Mouse (Mus musculus) intestine, postnatal 0 days (tissue): ENCODE results near the gene Lrrc8a. TPM values are rescaled to one million over a fixed set of nuclear protein-coding genes. Genes with fewer than 3 reads are reported as not detected.

Experiments
- ATAC-seq: fragments of 200-750 bp; cut with Nextera tagmentation; 2 replicates; pipeline ENCODE4 v1.8.0; 2017; ENCODE audit warnings: mild to moderate bottlenecking, moderate TSS enrichment, moderate library complexity
- H3K27ac ChIP-seq: fragments of 300-500 bp; sonication (generic); 2 replicates; pipeline ENCODE4 v1.5.1; 2014; ENCODE audit warnings: mild to moderate bottlenecking, low read depth, low read length, moderate library complexity
- H3K27me3 ChIP-seq: fragments of 300-500 bp; sonication (generic); replicated peaks from 2 replicates; pipeline ENCODE4 v1.6.1; 2014; ENCODE audit warnings: low read length, mixed read lengths; ENCODE audit not compliant: control insufficient read depth, insufficient read depth
- H3K36me3 ChIP-seq: fragments of 300-500 bp; sonication (generic); 2 replicates; pipeline ENCODE4 v1.6.1; 2014; ENCODE audit warnings: mild to moderate bottlenecking, moderate library complexity; ENCODE audit not compliant: control insufficient read depth, insufficient read depth
- H3K4me1 ChIP-seq: fragments of 300-500 bp; sonication (generic); replicated peaks from 2 replicates; pipeline ENCODE4 v1.6.1; 2014; ENCODE audit warnings: antibody characterized with exemption, low read length, mixed read lengths; ENCODE audit not compliant: control insufficient read depth, insufficient read depth
- H3K4me2 ChIP-seq: fragments of 300-500 bp; sonication (generic); replicated peaks from 2 replicates; pipeline ENCODE4 v1.6.1; 2014; ENCODE audit warnings: low read depth, mild to moderate bottlenecking, moderate library complexity
- H3K4me3 ChIP-seq: fragments of 300-500 bp; sonication (generic); 2 replicates; pipeline ENCODE4 v1.5.1; 2014; ENCODE audit warnings: low read depth, low read length
- H3K9ac ChIP-seq: fragments of 300-500 bp; sonication (generic); 2 replicates; pipeline ENCODE4 v1.6.1; 2014; ENCODE audit warnings: mild to moderate bottlenecking, low read depth, low read length
- H3K9me3 ChIP-seq: fragments of 300-500 bp; sonication (generic); 2 replicates; pipeline ENCODE4 v1.6.1; 2016; ENCODE audit warnings: mixed run types; ENCODE audit not compliant: control insufficient read depth
- CTCF ChIP-seq: sonication (generic); IDR thresholded peaks from 2 replicates; pipeline ENCODE4 v1.5.1; 2016; ENCODE audit warnings: low read depth, mild to moderate bottlenecking, control low read depth, antibody characterized with exemption, moderate library complexity
- WGBS: fragments of 180-500 bp; shearing (Covaris S2); extraction: QIAGEN DNeasy Blood & Tissue Kit; methylation state at CpG from one replicate; pipeline ENCODE4 v1.1.7; 2014; 5-methylcytosine and 5-hydroxymethylcytosine counted together
- polyA plus RNA-seq: library from polyadenylated mRNA; unstranded; fragments of >200 nt; fragmentation: Nextera tagmentation; extraction: Ambion mirVana; gene quantifications from 2 replicates; pipeline ENCODE4 v1.2.1, GENCODE M21; 2015

Lrrc8a gene
- polyA plus RNA-seq, 1 experiment from 2014 or later: 40.5 TPM

DNA sequence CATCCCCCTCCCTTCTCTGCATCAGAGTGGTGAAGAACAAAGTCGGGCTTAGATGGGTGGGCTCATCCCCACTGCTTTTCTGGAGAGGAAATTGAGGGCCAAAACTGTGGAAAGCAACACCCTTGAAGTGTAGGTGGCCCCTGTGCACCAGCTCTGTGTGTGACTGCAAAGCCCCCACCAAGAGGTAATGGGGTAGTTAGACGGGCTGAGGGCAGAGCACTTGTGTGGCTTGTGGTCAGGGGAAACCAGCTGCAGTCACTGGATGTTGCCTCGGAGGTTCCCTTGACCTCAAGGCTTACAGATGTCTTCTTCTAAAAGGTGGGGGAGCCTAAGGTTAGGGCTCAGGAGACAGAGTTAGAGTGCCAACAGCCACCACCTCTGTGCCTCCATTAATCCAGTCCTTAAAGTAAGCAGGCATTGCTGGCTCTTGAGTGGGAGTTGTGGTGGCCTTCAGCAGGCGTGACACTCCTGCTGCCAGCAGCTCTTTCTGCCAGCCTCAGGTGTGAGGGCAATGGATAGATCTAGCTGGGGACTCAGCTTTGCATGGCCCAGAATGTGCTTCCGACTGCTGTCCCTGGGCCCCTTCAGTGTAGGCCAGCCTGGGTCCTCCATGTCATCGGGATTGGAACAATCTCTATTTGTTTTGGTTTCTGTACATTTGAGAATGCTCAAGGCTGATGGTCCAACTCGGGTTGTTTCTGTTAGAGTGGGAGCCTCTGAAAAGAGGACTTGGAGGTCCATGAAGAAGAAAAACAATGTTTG is 20.4 kb downstream of the Lrrc8a start:
- Histone ChIP-seq H3K4me3 (no peak overlapping the region), H3K27ac (no peak overlapping the region; the same call in 1 of the 2 replicates), H3K4me1 (0 out of 2 replicates have a peak, but pooled peaks cover under 1% of the 10 kb centered on the region), H3K4me2 (no peak overlapping the region), H3K36me3 (peaks cover 68% of the 10 kb centered on the region), H3K9ac (0 out of 2 replicates have a peak overlapping the region, but pooled peaks have one; percentile 17), H3K9me3 (no peaks in the 10 kb centered on the region), H3K27me3 (no peaks in the 10 kb centered on the region)
- ATAC-seq: no peak
- WGBS: 77% methylated on average over 7 of the region's 7 CpGs
- TF ChIP-seq CTCF: no peak

DNA sequence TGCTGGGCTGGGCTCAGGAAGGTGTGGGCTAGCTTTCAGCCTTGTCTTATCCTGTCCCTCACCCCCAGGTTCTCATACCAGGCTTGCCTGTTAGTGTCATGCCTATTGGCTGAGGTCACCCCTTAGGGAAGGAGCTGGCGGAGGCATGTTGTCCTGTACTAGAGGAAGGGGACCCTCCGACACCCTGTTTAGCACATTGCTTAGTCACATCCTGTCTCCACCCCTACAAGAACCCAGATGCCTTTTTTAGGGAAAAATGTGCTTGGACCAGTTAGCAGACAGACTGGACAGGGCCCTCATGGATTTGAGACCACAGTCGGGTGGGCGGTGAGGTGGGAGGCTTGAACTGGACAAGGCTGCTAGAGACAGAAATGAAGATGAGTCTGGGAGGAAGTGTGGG is 21.1 kb downstream of the Lrrc8a start:
- Histone ChIP-seq H3K9ac (no peak overlapping the region), H3K36me3 (peaks cover 75% of the 10 kb centered on the region), H3K4me3 (no peak overlapping the region), H3K9me3 (no peaks in the 10 kb centered on the region), H3K27ac (no peak overlapping the region), H3K4me1 (no peaks in the 10 kb centered on the region), H3K27me3 (no peaks in the 10 kb centered on the region), H3K4me2 (no peak overlapping the region)
- TF ChIP-seq CTCF: no peak
- 59% methylated on average over 4 of the region's 4 CpGs for WGBS
- 0 out of 2 replicates have a peak, but pooled peaks have one; percentile 11 for ATAC-seq

GRCm38 (mm10) chr2:30259131-30260064 is 21.9 kb downstream of the Lrrc8a start:
- H3K9me3 ChIP-seq: no peaks in the 10 kb centered on the region
- H3K27me3 ChIP-seq: no peaks in the 10 kb centered on the region
- no peak for ATAC-seq
- peaks cover 83% of the 10 kb centered on the region for H3K36me3 ChIP-seq
- no peak for TF ChIP-seq CTCF
- no peak overlapping the region for H3K4me2 ChIP-seq
- no peaks in the 10 kb centered on the region for H3K4me1 ChIP-seq
- H3K27ac ChIP-seq: peak overlapping the region; percentile 31; the same call in 1 of the 2 replicates
- no peak overlapping the region for H3K4me3 ChIP-seq
- no peak overlapping the region for H3K9ac ChIP-seq
- WGBS: 76% methylated on average over 15 of the region's 15 CpGs

GRCm38 (mm10) chr2:30261064-30261736 is 23.7 kb downstream of the Lrrc8a start:
- H3K27me3 ChIP-seq: no peaks in the 10 kb centered on the region
- 84% methylated on average over 4 of the region's 4 CpGs for WGBS
- no peaks in the 10 kb centered on the region for H3K9me3 ChIP-seq
- peaks cover 71% of the 10 kb centered on the region for H3K36me3 ChIP-seq
- H3K4me3 ChIP-seq: no peak overlapping the region
- H3K9ac ChIP-seq: no peak overlapping the region
- no peak overlapping the region for H3K4me2 ChIP-seq
- ATAC-seq: no peak
- TF ChIP-seq CTCF: peak; percentile 47
- no peak overlapping the region for H3K27ac ChIP-seq
- 0 out of 2 replicates have a peak, but pooled peaks cover 3% of the 10 kb centered on the region for H3K4me1 ChIP-seq

- H3K4me1 ChIP-seq: 0 out of 2 replicates have a peak, but pooled peaks cover 12% of the 10 kb centered on the region
- H3K27me3 ChIP-seq: no peaks in the 10 kb centered on the region
- 92% methylated on average over 18 of the region's 18 CpGs for WGBS
- peak overlapping the region; percentile 51 for H3K27ac ChIP-seq
- H3K9me3 ChIP-seq: no peaks in the 10 kb centered on the region
- ATAC-seq: no peak
- H3K4me3 ChIP-seq: no peak overlapping the region
- no peak overlapping the region for H3K4me2 ChIP-seq
- H3K9ac ChIP-seq: no peak overlapping the region
- peaks cover 61% of the 10 kb centered on the region for H3K36me3 ChIP-seq
- TF ChIP-seq CTCF: no peak
Measured at GRCm38 (mm10) chr2:30261921-30262839, 24.7 kb downstream of the Lrrc8a start.
